Mouse (Mus musculus) C2C12 (cell line): Measurements from ENCODE around the gene Mrgprf.

Experiments used
- CTCF ChIP-seq: IDR thresholded peaks from one replicate; pipeline ENCODE4 v1.5.1; 2011; ENCODE audit not compliant: control insufficient read depth, insufficient read depth, insufficient read length
- FOSL1 ChIP-seq: IDR thresholded peaks from one replicate; pipeline ENCODE4 v1.8.0; 2011; ENCODE audit warnings: mild to moderate bottlenecking, low read length; ENCODE audit not compliant: poor library complexity, insufficient read depth, severe bottlenecking
- MAX ChIP-seq: IDR thresholded peaks from one replicate; pipeline ENCODE4 v1.6.1; 2011; ENCODE audit warnings: mild to moderate bottlenecking, control low read depth
- MYOD1 ChIP-seq: IDR thresholded peaks from one replicate; pipeline ENCODE4 v1.6.1; 2011; ENCODE audit warnings: low read depth; ENCODE audit not compliant: control insufficient read depth, insufficient read length
- MYOG ChIP-seq: IDR thresholded peaks from one replicate; pipeline ENCODE4 v1.6.1; 2011; ENCODE audit not compliant: control insufficient read depth, insufficient read length; ENCODE audit errors: extremely low read depth
- USF1 ChIP-seq: IDR thresholded peaks from one replicate; pipeline ENCODE4 v1.6.1; 2011; ENCODE audit warnings: low read depth, mild to moderate bottlenecking, control low read depth, moderate library complexity

GRCm38 (mm10) chr7:145319481-145319880 lies 18.9 kb downstream of the Mrgprf start:
- TF ChIP-seq CTCF = no peak
- no peak for TF ChIP-seq USF1
- TF ChIP-seq MYOG = no peak
- no peak for TF ChIP-seq FOSL1
- no peak for TF ChIP-seq MYOD1
- no peak for TF ChIP-seq MAX
